Mouse (Mus musculus) brain, adult 10 weeks (tissue): Measurements from ENCODE around the gene Flcn. TPM values are rescaled to one million over a fixed set of nuclear protein-coding genes. Genes with fewer than 3 reads are reported as not detected.

ENCODE experiments used
- polyA plus RNA-seq: library from polyadenylated mRNA; stranded (reverse); fragments of 350-450 nt; fragmentation: Illumina TruSeq; extraction: RNeasy Lipid Tissue Mini Kit (QIAGEN cat#74804); gene quantifications from one replicate; pipeline ENCODE4 v1.2.3, GENCODE M21; 2015; ENCODE audit warnings: low read depth, low replicate concordance

Gene Flcn
- 40.7 TPM for polyA plus RNA-seq

GRCm38 (mm10) chr11:59809670-59810474 is at the start of gene Flcn:
Gene Flcn, minus strand, starts transcription at chr11:59810016.

GRCm38 (mm10) chr11:59839459-59840126 is 29.8 kb upstream of the Flcn start, which contains the start of gene Cops3:
Gene Cops3, minus strand, starts transcription at chr11:59839838.

GRCm38 (mm10) chr11:59839008-59839458 is 29.2 kb upstream of the Flcn start, which contains the start of gene Nt5m:
Gene Nt5m, plus strand, starts transcription at chr11:59839447.

GRCm38 (mm10) chr11:59787199-59787781 is 22.5 kb downstream of the Flcn start, which contains the start of gene Pld6:
Gene Pld6, minus strand, starts transcription at chr11:59787645.

Other genes starting within 250 kb of the Flcn start
- not detected for gene Olfr222, start 233.8 kb downstream of the Flcn start, polyA plus RNA-seq
- gene Olfr223, start 216.7 kb downstream of the Flcn start, polyA plus RNA-seq: not detected
- 149 TPM for gene Mprip, start 148.7 kb downstream of the Flcn start, polyA plus RNA-seq
- 1.6 TPM for gene Pld6, start 22.4 kb downstream of the Flcn start, polyA plus RNA-seq
- gene Nt5m, start 29.4 kb upstream of the Flcn start, polyA plus RNA-seq: 75.2 TPM
- 139 TPM for gene Cops3, start 29.8 kb upstream of the Flcn start, polyA plus RNA-seq
- 50.6 TPM for gene Med9, start 138.2 kb upstream of the Flcn start, polyA plus RNA-seq
- gene Rasd1, start 154.9 kb upstream of the Flcn start, polyA plus RNA-seq: 19.0 TPM
- gene Pemt, start 236.5 kb upstream of the Flcn start, polyA plus RNA-seq: 5.3 TPM